Mouse (Mus musculus): ENCODE measurements around the gene Aph1a. TPM values are rescaled to one million over a fixed set of nuclear protein-coding genes. Genes with fewer than 3 reads are reported as not detected.
A peak's percentile ranks its signal among the peaks of the same experiment; 100 is the strongest.

Gene Aph1a
- polyA plus RNA-seq, 1 experiment from 2014 or later, result 35.9 TPM

DNA sequence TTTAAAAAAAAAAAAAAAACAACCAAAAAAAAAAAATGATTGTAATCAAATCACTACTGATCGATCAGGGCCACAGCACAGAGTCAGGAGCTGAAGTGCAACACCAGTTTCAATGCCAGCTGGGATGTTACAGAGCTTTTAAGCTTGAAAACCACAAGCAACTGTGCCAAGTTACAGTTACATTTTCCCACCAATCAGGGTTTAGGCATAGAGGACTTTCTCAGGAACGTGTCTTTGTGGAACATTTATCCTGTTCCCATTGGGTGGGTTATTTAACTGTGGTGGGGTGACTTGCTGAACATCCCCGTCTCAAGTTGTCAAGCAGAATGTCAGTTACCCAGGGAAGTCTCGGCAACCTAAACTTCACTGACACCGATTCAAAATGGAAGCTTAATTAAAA, 31.3 kb downstream of the Aph1a start:
- no peak overlapping the region for H3K4me3 ChIP-seq
- H3K9ac ChIP-seq, result no peak overlapping the region
- no peak overlapping the region for H3K27ac ChIP-seq
- H3K9me3 ChIP-seq, result no peaks in the 10 kb centered on the region
- WGBS, result 75% methylated on average over 5 of the region's 5 CpGs
- H3K4me2 ChIP-seq, result no peak overlapping the region
- H3K36me3 ChIP-seq, result no peaks in the 10 kb centered on the region
- ATAC-seq (ENCODE audit: insufficient number of reproducible peaks, low FRiP score, low TSS enrichment, low read depth), result no peak
- H3K27me3 ChIP-seq, result no peaks in the 10 kb centered on the region
- H3K4me1 ChIP-seq, result peaks cover 2% of the 10 kb centered on the region; the same call in 1 of the 2 replicates

DNA sequence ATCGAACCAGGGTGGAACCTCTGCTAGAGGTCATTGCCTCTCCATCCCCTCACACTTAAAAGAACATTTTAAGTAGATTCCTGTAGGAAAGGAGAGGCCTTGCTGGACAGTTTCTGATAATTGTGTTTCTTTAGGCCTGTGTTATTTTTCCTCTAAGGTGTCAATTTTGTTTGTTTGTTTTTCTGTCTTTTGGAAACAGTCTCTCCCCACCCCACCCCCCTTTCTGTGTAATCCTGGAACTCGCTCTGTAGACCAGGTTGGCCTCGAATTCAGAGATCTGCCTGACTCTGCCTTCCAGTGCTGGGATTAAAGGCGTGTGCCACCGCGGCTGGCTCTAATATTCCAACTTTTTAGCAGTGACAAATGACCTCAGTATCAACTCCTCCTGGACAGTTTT, 34.5 kb downstream of the Aph1a start:
- H3K4me1 ChIP-seq, result peaks cover 10% of the 10 kb centered on the region; the same call in 1 of the 2 replicates
- peak overlapping the region; percentile 89 for H3K4me3 ChIP-seq
- H3K36me3 ChIP-seq, result peaks cover under 1% of the 10 kb centered on the region; the same call in 1 of the 2 replicates
- H3K9me3 ChIP-seq, result no peaks in the 10 kb centered on the region
- no peak for ATAC-seq (ENCODE audit: insufficient number of reproducible peaks, low FRiP score, low TSS enrichment, low read depth)
- 66% methylated on average over 6 of the region's 6 CpGs for WGBS
- H3K27me3 ChIP-seq, result no peaks in the 10 kb centered on the region
- peak overlapping the region; percentile 56 for H3K4me2 ChIP-seq
- H3K9ac ChIP-seq, result peak overlapping the region; percentile 24; the same call in 1 of the 2 replicates
- peak overlapping the region; percentile 80 for H3K27ac ChIP-seq

DNA sequence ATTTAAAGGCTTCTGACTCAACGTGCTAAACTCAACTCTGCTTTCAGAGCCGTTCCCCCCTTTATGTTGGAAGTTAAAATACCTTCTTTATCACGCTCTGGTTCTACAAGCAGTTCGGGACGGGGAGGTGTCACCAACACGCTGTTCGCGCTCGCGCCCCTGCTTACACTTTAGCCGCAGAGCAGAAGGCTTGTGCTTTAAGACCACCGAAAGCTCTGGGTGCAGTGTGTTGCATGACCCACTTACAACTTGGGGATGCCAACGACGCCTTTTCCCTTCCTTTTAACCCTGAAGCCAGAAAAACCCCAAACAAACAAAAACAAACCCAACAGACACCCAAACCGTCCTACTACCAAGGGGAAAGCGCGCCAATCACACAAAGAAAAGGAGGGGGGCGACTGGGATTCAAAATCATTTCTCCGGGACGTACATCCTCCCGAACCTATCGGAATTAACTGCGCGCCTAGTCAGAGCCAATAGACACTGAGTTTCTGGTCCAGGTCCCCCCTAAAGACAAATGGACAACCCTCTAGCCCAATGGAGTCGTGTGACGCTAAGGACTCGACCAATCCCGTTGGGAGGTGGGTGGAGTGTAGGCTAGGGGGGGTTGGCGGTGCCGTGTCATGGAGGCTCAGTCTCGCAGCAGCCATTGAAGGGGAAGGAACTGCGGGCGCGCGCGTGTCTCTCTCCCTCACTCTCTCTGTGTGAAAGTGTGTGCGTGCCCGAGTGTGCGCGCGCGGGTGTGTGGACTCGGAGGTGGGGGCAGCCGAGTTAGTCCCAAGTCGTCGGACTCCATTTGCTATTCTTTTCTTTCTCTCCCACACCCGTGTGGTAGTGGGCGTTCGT, 35.1 kb downstream of the Aph1a start, which contains the start of gene Anp32e:
TSS of gene Anp32e (plus strand) at position 589 of the 846 bp plus-strand sequence.
- H3K27me3 ChIP-seq, result no peaks in the 10 kb centered on the region
- peak within 1 kb of the TSS; percentile 69 for H3K4me2 ChIP-seq
- peak within 1 kb of the TSS; percentile 95 for H3K9ac ChIP-seq
- peak within 1 kb of the TSS; percentile 95 for H3K27ac ChIP-seq
- no peaks in the 10 kb centered on the region for H3K9me3 ChIP-seq
- H3K4me3 ChIP-seq, result peak within 1 kb of the TSS; percentile 89
- ATAC-seq (ENCODE audit: insufficient number of reproducible peaks, low FRiP score, low TSS enrichment, low read depth), result peak; percentile 100
- H3K4me1 ChIP-seq, result peaks cover 10% of the 10 kb centered on the region; the same call in 1 of the 2 replicates
- WGBS, result under 1% methylated on average over 49 of the region's 49 CpGs
- peaks cover 7% of the 10 kb centered on the region for H3K36me3 ChIP-seq

DNA sequence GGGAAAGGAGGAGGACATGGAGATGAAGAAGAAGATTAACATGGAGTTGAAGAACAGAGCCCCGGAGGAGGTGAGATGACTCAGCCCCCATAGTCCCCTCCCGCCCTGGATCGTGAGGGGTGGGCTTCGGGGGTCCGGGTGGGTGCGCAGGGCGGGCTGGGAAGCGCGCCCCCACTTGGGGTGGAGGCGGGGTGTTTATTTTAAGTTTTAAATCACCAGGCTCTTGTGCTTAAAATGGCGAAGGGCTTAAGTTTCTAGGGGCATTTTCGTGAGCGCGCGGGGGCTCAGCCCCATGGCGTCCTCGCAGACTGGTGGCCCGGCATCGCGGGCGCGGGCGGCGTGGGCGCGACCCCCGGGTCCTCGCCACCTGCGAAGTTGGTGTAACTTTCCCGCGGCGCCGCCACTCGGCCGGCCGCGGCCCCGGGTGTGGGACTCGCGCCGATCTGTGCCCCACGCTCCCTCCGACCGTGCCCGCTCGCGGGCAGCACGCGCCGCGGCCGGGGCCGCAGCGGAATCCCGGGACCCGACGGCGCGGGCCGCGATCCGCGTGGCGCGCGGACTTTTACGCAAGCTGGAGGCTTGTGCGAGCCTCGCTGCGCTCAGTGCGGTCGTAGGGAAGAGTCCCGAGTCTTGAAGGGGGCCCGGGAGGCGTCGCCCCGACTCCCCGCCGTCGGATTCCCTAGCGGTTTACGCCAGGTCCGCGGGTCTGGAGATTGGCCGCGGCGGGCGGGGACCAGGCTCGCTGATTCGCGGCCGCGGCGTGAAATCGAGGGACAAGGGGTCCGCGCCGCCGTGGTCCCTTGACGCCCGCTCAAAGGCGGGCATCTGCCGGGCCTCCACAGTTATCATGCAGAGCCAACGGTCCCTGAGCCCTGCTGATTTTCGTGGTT, 36.1 kb downstream of the Aph1a start:
- peak; percentile 15; the same call in 1 of the 2 replicates for ATAC-seq (ENCODE audit: insufficient number of reproducible peaks, low FRiP score, low TSS enrichment, low read depth)
- peak overlapping the region; percentile 95 for H3K9ac ChIP-seq
- WGBS, result under 1% methylated on average over 100 of the region's 105 CpGs

DNA sequence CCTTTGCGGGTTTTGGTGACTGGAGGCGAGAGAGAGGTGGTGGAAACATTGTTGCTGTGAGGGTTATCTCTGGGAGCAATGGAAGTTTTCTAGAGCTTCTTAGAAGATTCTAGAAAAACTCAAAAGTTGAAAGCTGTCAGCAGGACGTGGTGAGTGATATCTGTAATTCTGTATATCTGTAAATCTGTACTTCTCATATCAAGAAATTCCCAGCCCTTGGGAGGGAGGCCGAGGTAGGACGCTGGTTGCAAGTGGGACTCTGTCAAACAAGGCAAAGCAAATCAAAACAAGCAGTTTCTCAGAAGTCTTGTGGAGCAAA, 36.7 kb downstream of the Aph1a start:
- peaks cover 22% of the 10 kb centered on the region for H3K36me3 ChIP-seq
- ATAC-seq (ENCODE audit: insufficient number of reproducible peaks, low FRiP score, low TSS enrichment, low read depth), result no peak
- H3K4me3 ChIP-seq, result peak overlapping the region; percentile 89
- peak overlapping the region; percentile 69 for H3K4me2 ChIP-seq
- peak overlapping the region; percentile 95 for H3K27ac ChIP-seq
- H3K9me3 ChIP-seq, result no peaks in the 10 kb centered on the region
- H3K9ac ChIP-seq, result peak overlapping the region; percentile 95
- H3K27me3 ChIP-seq, result no peaks in the 10 kb centered on the region
- 1% methylated on average over 5 of the region's 5 CpGs for WGBS
- H3K4me1 ChIP-seq, result peaks cover 10% of the 10 kb centered on the region; the same call in 1 of the 2 replicates

More for the DNA sequence above, 36.1 kb downstream of the Aph1a start:
- Histone ChIP-seq H3K27ac (peak overlapping the region; percentile 95), H3K4me2 (peak overlapping the region; percentile 69), H3K4me3 (peak overlapping the region; percentile 89), H3K27me3 (no peaks in the 10 kb centered on the region), H3K4me1 (peaks cover 10% of the 10 kb centered on the region; the same call in 1 of the 2 replicates), H3K9me3 (no peaks in the 10 kb centered on the region), H3K36me3 (peaks cover 16% of the 10 kb centered on the region)

DNA sequence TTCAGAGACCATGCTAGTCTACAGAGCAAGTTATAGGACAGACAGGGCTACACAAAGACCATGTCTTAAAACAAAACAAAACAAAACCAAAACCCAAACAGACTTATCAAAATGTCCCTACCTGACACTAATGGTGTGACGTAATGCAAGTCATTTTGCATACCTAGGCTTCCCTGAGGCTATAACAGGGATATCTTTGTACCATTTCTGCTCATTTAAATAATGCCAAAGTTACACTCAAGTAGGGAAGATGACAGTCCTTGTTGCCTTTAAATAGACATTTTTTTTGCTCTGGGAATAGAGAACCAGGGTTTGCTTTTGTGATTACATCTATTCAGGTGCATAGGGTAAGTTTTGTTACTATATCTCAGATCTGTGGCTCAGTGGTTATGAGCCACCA, 37.7 kb downstream of the Aph1a start:
- WGBS, result 83% methylated on average over 1 of the region's 1 CpGs
- H3K36me3 ChIP-seq, result peaks cover 25% of the 10 kb centered on the region

DNA sequence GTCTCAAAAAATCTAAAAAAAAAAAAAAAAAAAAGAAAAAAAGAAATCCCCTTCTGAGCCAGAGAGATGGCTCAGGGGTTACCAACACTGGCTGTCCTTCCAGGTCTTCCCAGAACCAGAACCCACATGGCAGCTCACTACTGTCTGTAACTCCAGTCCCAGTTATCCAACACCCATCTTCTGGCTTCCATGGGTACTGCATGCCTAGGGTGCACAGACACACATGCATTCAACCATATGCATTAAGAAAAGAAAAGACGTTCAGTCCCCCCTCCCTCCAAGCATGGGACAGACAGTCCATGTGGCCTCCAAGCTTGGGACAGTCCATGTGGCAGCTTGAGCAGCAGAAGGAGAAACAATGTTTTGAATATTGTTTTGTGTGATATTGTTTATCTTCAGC, 38.4 kb downstream of the Aph1a start:
- no peak for ATAC-seq (ENCODE audit: insufficient number of reproducible peaks, low FRiP score, low TSS enrichment, low read depth)
- Histone ChIP-seq H3K36me3 (peaks cover 31% of the 10 kb centered on the region), H3K9ac (no peak overlapping the region), H3K4me3 (no peak overlapping the region), H3K27me3 (no peaks in the 10 kb centered on the region), H3K4me1 (peaks cover 10% of the 10 kb centered on the region; the same call in 1 of the 2 replicates), H3K9me3 (no peaks in the 10 kb centered on the region), H3K4me2 (no peak overlapping the region), H3K27ac (no peak overlapping the region)
- WGBS, result 44% methylated on average over 1 of the region's 1 CpGs

More for the DNA sequence above, 37.7 kb downstream of the Aph1a start:
- no peaks in the 10 kb centered on the region for H3K9me3 ChIP-seq
- H3K4me2 ChIP-seq, result no peak overlapping the region
- ATAC-seq (ENCODE audit: insufficient number of reproducible peaks, low FRiP score, low TSS enrichment, low read depth), result no peak
- H3K9ac ChIP-seq, result no peak overlapping the region
- H3K4me1 ChIP-seq, result peaks cover 10% of the 10 kb centered on the region; the same call in 1 of the 2 replicates
- H3K27ac ChIP-seq, result no peak overlapping the region
- H3K4me3 ChIP-seq, result no peak overlapping the region
- H3K27me3 ChIP-seq, result no peaks in the 10 kb centered on the region

DNA sequence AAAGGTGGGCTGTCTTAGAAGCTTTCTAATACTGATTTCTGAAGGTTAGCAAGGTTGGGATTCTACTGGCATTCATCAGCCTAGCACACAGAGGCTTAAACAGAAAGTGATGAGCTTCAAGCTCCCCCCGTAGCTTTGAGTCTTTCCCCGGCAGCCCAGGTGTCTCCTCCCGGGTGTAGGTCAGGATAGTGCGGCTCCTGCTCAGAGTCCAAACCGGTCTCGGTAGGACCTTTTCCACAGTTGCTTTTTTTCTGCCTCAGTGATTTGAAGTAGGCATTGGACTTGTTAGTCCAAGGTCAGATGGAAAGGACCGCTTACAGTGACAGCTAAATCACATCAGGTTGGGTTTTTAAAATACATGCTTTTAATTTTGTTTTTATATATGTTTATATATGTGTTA, 38.8 kb downstream of the Aph1a start:
- H3K4me2 ChIP-seq, result no peak overlapping the region
- H3K4me1 ChIP-seq, result peaks cover 10% of the 10 kb centered on the region; the same call in 1 of the 2 replicates
- no peak overlapping the region for H3K27ac ChIP-seq
- 97% methylated on average over 7 of the region's 7 CpGs for WGBS
- H3K36me3 ChIP-seq, result peaks cover 35% of the 10 kb centered on the region
- no peak overlapping the region for H3K9ac ChIP-seq
- no peaks in the 10 kb centered on the region for H3K9me3 ChIP-seq
- no peaks in the 10 kb centered on the region for H3K27me3 ChIP-seq
- H3K4me3 ChIP-seq, result no peak overlapping the region
- ATAC-seq (ENCODE audit: insufficient number of reproducible peaks, low FRiP score, low TSS enrichment, low read depth), result no peak

DNA sequence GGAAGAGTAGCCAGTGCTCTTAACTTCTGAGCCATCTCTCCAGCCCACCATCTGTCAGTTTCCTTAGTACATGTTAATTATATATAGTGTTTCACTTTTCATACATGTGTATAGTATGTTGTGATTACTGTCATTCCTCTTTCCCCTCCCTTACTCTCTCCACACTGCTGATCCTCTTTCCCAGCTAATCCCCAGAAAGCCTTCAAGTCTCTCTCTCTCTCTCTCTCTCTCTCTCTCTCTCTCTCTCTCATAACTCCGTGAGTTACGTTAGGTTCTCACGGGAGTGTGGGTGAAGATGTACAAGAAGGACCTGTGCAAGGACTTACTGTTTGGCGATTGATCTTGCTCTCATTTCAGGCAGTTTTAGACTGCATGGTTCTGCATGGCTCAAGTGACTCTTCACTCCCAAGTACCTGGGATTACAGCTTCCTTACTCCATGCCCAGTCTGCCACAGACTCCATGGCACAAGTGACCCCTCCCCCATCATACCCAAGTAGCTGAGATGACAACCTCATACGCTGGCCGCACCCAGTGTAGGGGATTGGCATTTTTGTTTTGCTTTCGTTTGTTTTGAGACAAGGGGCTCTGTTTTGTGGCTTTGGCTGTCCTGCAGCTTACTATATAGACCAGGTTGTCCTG, 39.5 kb downstream of the Aph1a start:
- WGBS, result 93% methylated on average over 7 of the region's 7 CpGs
- H3K36me3 ChIP-seq, result peaks cover 42% of the 10 kb centered on the region
- H3K4me2 ChIP-seq, result no peak overlapping the region
- no peak for ATAC-seq (ENCODE audit: insufficient number of reproducible peaks, low FRiP score, low TSS enrichment, low read depth)
- no peaks in the 10 kb centered on the region for H3K27me3 ChIP-seq
- no peaks in the 10 kb centered on the region for H3K9me3 ChIP-seq
- H3K27ac ChIP-seq, result no peak overlapping the region
- no peak overlapping the region for H3K9ac ChIP-seq
- peaks cover 10% of the 10 kb centered on the region; the same call in 1 of the 2 replicates for H3K4me1 ChIP-seq
- no peak overlapping the region for H3K4me3 ChIP-seq

DNA sequence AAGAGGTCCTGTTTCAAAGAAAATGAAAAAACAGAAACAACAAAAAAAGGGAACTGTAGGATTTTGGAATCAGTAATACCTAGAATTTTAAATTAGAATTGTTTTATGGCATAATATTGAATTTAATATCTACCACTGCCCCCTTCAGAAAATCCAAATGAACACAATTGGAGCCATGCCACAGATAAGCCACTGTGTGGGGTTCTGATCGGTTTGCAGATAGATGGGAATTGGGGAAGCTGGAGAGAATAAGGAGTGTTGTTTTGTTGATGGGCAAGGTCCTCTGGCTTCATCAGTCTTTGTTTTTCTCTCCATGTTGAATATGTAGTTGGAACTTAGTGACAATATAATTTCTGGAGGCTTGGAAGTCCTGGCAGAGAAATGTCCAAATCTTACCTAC, 40.7 kb downstream of the Aph1a start:
- no peak overlapping the region for H3K9ac ChIP-seq
- no peaks in the 10 kb centered on the region for H3K27me3 ChIP-seq
- WGBS, result 93% methylated on average over 1 of the region's 1 CpGs
- H3K27ac ChIP-seq, result no peak overlapping the region
- H3K4me2 ChIP-seq, result no peak overlapping the region
- H3K36me3 ChIP-seq, result peaks cover 54% of the 10 kb centered on the region
- no peak overlapping the region for H3K4me3 ChIP-seq
- no peak for ATAC-seq (ENCODE audit: insufficient number of reproducible peaks, low FRiP score, low TSS enrichment, low read depth)
- H3K4me1 ChIP-seq, result peaks cover 8% of the 10 kb centered on the region; the same call in 1 of the 2 replicates
- no peaks in the 10 kb centered on the region for H3K9me3 ChIP-seq

DNA sequence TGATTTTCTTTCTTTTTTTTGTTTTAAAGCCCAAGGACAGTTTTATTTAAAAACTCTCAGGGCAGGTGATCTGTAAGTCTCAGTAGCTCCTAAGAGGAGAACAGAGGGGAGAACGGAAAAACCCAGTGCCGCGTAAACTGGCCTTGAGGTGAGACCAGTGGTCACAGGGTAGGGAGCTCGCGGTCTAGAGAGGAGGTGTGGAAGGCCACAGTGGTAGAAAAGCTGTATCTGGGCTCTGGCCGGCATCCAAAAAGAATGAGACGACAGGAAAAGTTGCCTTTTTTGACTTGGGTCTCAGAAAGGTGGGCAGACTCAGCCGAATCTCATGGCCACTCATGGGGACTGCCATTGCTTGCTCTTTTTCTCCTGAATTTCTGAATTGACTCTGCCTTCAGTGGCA, 44.4 kb downstream of the Aph1a start:
- Histone ChIP-seq H3K4me2 (no peak overlapping the region), H3K4me1 (no peaks in the 10 kb centered on the region), H3K4me3 (no peak overlapping the region), H3K27ac (no peak overlapping the region), H3K27me3 (no peaks in the 10 kb centered on the region), H3K9me3 (no peaks in the 10 kb centered on the region), H3K9ac (no peak overlapping the region), H3K36me3 (peaks cover 90% of the 10 kb centered on the region)
- ATAC-seq (ENCODE audit: insufficient number of reproducible peaks, low FRiP score, low TSS enrichment, low read depth), result no peak
- 93% methylated on average over 8 of the region's 8 CpGs for WGBS
